Mouse (Mus musculus) testis, adult 2 months (tissue): Measurements from ENCODE around the gene Amacr. TPM values are rescaled to one million over a fixed set of nuclear protein-coding genes. Genes with fewer than 3 reads are reported as not detected.

Experiments
- H3K27ac ChIP-seq: fragments of 200-500 bp; 2 replicates; pipeline ENCODE4 v1.5.1; 2012; ENCODE audit warnings: low read depth, low read length; ENCODE audit not compliant: control insufficient read depth, insufficient read depth
- H3K27me3 ChIP-seq: fragments of 200-500 bp; 2 replicates; pipeline ENCODE4 v1.6.1; 2012; ENCODE audit warnings: mild to moderate bottlenecking, low read length, moderate library complexity; ENCODE audit not compliant: control insufficient read depth, insufficient read depth
- H3K36me3 ChIP-seq: fragments of 200-500 bp; 2 replicates; pipeline ENCODE4 v1.6.1; 2012; ENCODE audit warnings: mild to moderate bottlenecking, low read length; ENCODE audit not compliant: control insufficient read depth, insufficient read depth
- H3K4me1 ChIP-seq: fragments of 200-500 bp; 2 replicates; pipeline ENCODE4 v1.6.1; 2012; ENCODE audit warnings: low read length; ENCODE audit not compliant: control insufficient read depth, insufficient read depth
- H3K4me3 ChIP-seq: fragments of 200-500 bp; 2 replicates; pipeline ENCODE4 v1.5.1; 2012; ENCODE audit warnings: low read depth, mild to moderate bottlenecking, low read length, moderate library complexity, mixed read lengths; ENCODE audit not compliant: control insufficient read depth
- CTCF ChIP-seq: fragments of 200-500 bp; IDR thresholded peaks from 2 replicates; pipeline ENCODE4 v1.5.1; 2012; ENCODE audit warnings: low read depth, mild to moderate bottlenecking, inconsistent platforms, low read length, moderate library complexity; ENCODE audit not compliant: control insufficient read depth, insufficient read depth, insufficient replicate concordance
- POLR2A ChIP-seq: fragments of 200-500 bp; IDR thresholded peaks from 2 replicates; pipeline ENCODE4 v1.6.1; 2012; ENCODE audit warnings: low read depth, mild to moderate bottlenecking, inconsistent platforms, low read length, moderate library complexity; ENCODE audit not compliant: control insufficient read depth
- polyA plus RNA-seq: library from polyadenylated mRNA; depleted of rRNA; stranded (reverse); fragments of >200 nt; gene quantifications from 2 replicates; pipeline ENCODE4 v1.2.3, GENCODE M21; 2012; rRNA removed

Gene Amacr
- 2.4 and 2.7 TPM in 2 replicates for polyA plus RNA-seq

GRCm38 (mm10) chr15:10981377-10982063, at the start of gene Amacr:
Amacr (plus strand) TSS chr15:10981756.
- Histone ChIP-seq H3K27ac (peak within 1 kb of the TSS; percentile 96), H3K4me3 (peak within 1 kb of the TSS; percentile 85), H3K36me3 (no peaks in the 10 kb centered on the region), H3K4me1 (peaks cover 4% of the 10 kb centered on the region; the same call in 1 of the 2 replicates), H3K27me3 (no peaks in the 10 kb centered on the region)
- peak; percentile 26; the same call in 1 of the 2 replicates for TF ChIP-seq CTCF
- TF ChIP-seq POLR2A = peak; percentile 84

GRCm38 (mm10) chr15:10933930-10934329, 47.6 kb upstream of the Amacr start:
- TF ChIP-seq POLR2A (no peak), CTCF (no peak)
- no peak overlapping the region for H3K4me3 ChIP-seq
- H3K27ac ChIP-seq = no peak overlapping the region
- H3K36me3 ChIP-seq = no peaks in the 10 kb centered on the region
- no peaks in the 10 kb centered on the region for H3K4me1 ChIP-seq
- H3K27me3 ChIP-seq = no peaks in the 10 kb centered on the region

- Histone ChIP-seq H3K27me3 (no peaks in the 10 kb centered on the region), H3K27ac (no peak overlapping the region), H3K4me3 (no peak overlapping the region), H3K36me3 (no peaks in the 10 kb centered on the region), H3K4me1 (no peaks in the 10 kb centered on the region)
- TF ChIP-seq CTCF (no peak), POLR2A (no peak)
These were observed 41.1 kb upstream of the Amacr start for GRCm38 (mm10) chr15:10940148-10941108.

GRCm38 (mm10) chr15:10941901-10942300, 39.7 kb upstream of the Amacr start:
- no peaks in the 10 kb centered on the region for H3K36me3 ChIP-seq
- no peak for TF ChIP-seq POLR2A
- TF ChIP-seq CTCF = no peak
- no peak overlapping the region for H3K4me3 ChIP-seq
- no peaks in the 10 kb centered on the region for H3K27me3 ChIP-seq
- no peak overlapping the region for H3K27ac ChIP-seq
- no peaks in the 10 kb centered on the region for H3K4me1 ChIP-seq

GRCm38 (mm10) chr15:10947852-10948251, 33.7 kb upstream of the Amacr start:
- Histone ChIP-seq H3K36me3 (no peaks in the 10 kb centered on the region), H3K4me3 (no peak overlapping the region), H3K27me3 (no peaks in the 10 kb centered on the region), H3K27ac (no peak overlapping the region), H3K4me1 (peaks cover 5% of the 10 kb centered on the region)
- no peak for TF ChIP-seq POLR2A
- TF ChIP-seq CTCF = no peak

- H3K36me3 ChIP-seq = no peaks in the 10 kb centered on the region
- TF ChIP-seq POLR2A (no peak), CTCF (no peak)
- H3K27me3 ChIP-seq = no peaks in the 10 kb centered on the region
- H3K4me3 ChIP-seq = peak within 1 kb of the TSS; percentile 30
- peak within 1 kb of the TSS; percentile 29 for H3K27ac ChIP-seq
- peaks cover 5% of the 10 kb centered on the region for H3K4me1 ChIP-seq
These were observed 29.4 kb upstream of the Amacr start, which contains the start of gene C1qtnf3 for GRCm38 (mm10) chr15:10951951-10952759. C1qtnf3 (plus strand) TSS chr15:10952332.
